Mouse (Mus musculus): ENCODE results near the gene Gm16405.
"Not testable (repeated sequence)": the region's sequence is repeated elsewhere in the genome, so short reads cannot be mapped to it uniquely, and the experiment has no call there.

The Gm16405 gene

DNA sequence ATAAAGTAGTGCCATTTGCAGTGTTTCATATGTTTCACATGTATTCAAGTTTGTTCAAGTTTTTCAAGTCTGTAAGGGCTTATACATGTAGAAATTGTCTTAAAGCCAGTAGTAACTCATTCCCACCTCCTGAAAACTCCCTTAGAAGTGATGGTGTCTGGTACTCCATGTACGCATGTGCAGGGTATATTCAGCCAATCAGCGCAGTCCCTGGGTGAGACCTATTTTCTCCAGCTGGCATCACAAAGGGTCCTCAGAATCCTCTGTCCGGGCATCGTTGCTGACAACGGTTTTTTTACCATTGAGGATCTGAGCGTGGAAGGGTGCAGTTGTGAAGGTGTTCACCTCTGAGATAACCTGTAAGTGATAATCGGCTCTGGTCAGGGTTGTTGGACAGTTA lies at the start of gene Gm16405:
Gene Gm16405 (plus strand): TSS at position 301 of the 400 bp plus-strand sequence.
- not testable (repeated sequence) for DNase-seq (ENCODE audit: low spot score)
